Mouse (Mus musculus): ENCODE measurements around the gene Fopnl.

DNA sequence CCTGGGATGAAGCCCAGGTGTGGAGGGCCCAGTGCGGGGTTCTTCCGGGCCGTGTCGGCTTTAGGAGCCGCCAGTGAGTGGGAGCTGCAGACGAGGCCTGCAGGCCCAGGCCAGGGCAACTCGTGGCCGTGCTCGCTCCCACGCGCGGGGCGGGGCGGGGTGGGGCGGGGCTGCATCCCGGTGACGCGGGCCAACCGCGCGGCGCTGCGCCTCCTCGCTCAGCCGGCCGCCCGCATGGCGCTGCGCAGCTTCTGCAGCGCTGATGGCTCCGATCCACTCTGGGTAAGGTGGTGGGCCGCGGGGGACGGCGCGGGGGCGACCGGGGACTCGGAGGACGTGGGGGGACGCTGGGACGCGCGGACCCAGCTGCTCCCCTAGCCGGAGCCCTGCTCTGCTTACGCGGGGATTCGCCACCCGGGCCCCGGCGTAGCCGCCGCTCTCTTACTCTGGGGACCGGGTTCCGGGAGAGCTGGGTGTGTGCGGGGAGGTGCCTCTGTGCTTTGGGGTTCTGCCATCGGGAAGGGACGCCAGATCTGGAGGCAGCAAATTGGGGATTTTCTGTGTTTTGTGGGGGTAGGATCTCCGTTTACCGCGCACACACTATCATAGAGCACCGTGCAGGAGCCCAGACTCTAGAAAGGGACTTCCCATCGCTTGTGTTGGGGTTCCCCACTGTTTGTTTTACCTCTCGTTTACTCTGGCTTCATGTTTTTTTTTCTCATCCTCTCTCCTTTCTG, 44.3 kb upstream of the Fopnl start, which contains the start of gene Abcc1:
- no peak for TF ChIP-seq CTCF (IDR thresholded peaks at IDR 0.05; ENCODE audit: low read depth, low read length)
- TF ChIP-seq POLR2A (IDR thresholded peaks at IDR 0.05; ENCODE audit: extremely low read depth, insufficient read depth, low read length): no peak

Measured in liver, adult 2 months (tissue).